Mouse (Mus musculus): ENCODE measurements around the gene Padi2.

GRCm38 (mm10) chr4:140974408-140974807 lies 68.3 kb downstream of the Padi2 start:
- TF ChIP-seq GATA1 (IDR thresholded peaks at IDR 0.05; ENCODE audit: low read length) (no peak), TAL1 (IDR thresholded peaks at IDR 0.05; ENCODE audit: low read length) (no peak)
